Mouse (Mus musculus) liver, postnatal 0 days (tissue): ENCODE data around the gene Hbq1a.
A peak's percentile ranks its signal among the peaks of the same experiment; 100 is the strongest.

Experiments
- CTCF ChIP-seq: sonication (generic); IDR thresholded peaks from 2 replicates; pipeline ENCODE4 v1.5.1; 2016; ENCODE audit warnings: antibody characterized with exemption, low read depth
- EP300 ChIP-seq: IDR thresholded peaks from 2 replicates; pipeline ENCODE4 v1.6.1; 2016; ENCODE audit warnings: antibody characterized with exemption, low read depth, mild to moderate bottlenecking

- TF ChIP-seq CTCF = peak; percentile 96
- no peak for TF ChIP-seq EP300
These were observed 24.7 kb downstream of the Hbq1a start for GRCm38 (mm10) chr11:32324609-32325008.
